Mouse (Mus musculus): ENCODE results near the gene Gmnc. TPM values are rescaled to one million over a fixed set of nuclear protein-coding genes. Genes with fewer than 3 reads are reported as not detected.

The Gmnc gene
- polyA plus RNA-seq, 1 experiment from 2014 or later: 0.44 TPM

DNA sequence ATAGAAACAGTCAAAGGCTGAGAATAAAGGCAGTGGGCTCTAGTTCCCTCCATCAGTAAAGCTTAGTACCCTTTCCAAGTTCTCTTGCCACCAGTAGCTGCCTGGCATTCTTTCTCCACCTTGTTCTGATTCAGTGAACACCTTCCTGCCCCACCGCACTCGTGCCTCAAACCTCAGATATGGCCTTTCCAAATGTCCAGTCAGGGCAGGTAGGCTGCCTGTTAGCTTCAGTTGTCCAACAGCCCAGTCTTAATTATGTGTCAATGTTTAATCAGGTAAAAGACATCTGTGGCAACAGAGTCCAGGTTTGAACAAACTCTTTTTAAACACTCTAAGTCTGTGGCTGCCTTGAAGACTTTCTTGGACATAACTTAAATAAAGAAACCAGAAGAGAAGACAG is 24.6 kb downstream of the Gmnc start:
- Histone ChIP-seq H3K4me3 (no peak overlapping the region), H3K9me3 (no peaks in the 10 kb centered on the region), H3K4me1 (0 out of 2 replicates have a peak, but pooled peaks cover 3% of the 10 kb centered on the region), H3K9ac (no peak overlapping the region), H3K27ac (0 out of 2 replicates have a peak overlapping the region, but pooled peaks have one; percentile 33), H3K27me3 (peaks cover 4% of the 10 kb centered on the region; the same call in 1 of the 2 replicates), H3K4me2 (no peak overlapping the region), H3K36me3 (no peaks in the 10 kb centered on the region)
- no peak for ATAC-seq (ENCODE audit: borderline replicate concordance, extremely low read depth, low FRiP score, low TSS enrichment)
- 65% methylated on average over 2 of the region's 2 CpGs for WGBS

- no peaks in the 10 kb centered on the region for H3K9me3 ChIP-seq
These were observed 29.5 kb downstream of the Gmnc start for GRCm38 (mm10) chr16:26961971-26962370.

GRCm38 (mm10) chr16:26951601-26952000 is 39.9 kb downstream of the Gmnc start:
- 86% methylated on average over 3 of the region's 3 CpGs for WGBS
- H3K27ac ChIP-seq: no peak overlapping the region
- no peak overlapping the region for H3K4me3 ChIP-seq
- ATAC-seq (ENCODE audit: borderline replicate concordance, extremely low read depth, low FRiP score, low TSS enrichment): no peak
- H3K36me3 ChIP-seq: no peaks in the 10 kb centered on the region
- no peak overlapping the region for H3K9ac ChIP-seq
- H3K9me3 ChIP-seq: no peaks in the 10 kb centered on the region
- no peak overlapping the region for H3K4me2 ChIP-seq
- H3K27me3 ChIP-seq: no peaks in the 10 kb centered on the region
- no peaks in the 10 kb centered on the region for H3K4me1 ChIP-seq

More at GRCm38 (mm10) chr16:26961971-26962370, 29.5 kb downstream of the Gmnc start:
- no peak overlapping the region for H3K27ac ChIP-seq
- no peaks in the 10 kb centered on the region for H3K36me3 ChIP-seq
- no peak overlapping the region for H3K4me3 ChIP-seq
- no peak for ATAC-seq (ENCODE audit: borderline replicate concordance, extremely low read depth, low FRiP score, low TSS enrichment)
- H3K27me3 ChIP-seq: no peaks in the 10 kb centered on the region
- no peak overlapping the region for H3K4me2 ChIP-seq
- no peak overlapping the region for H3K9ac ChIP-seq
- no peaks in the 10 kb centered on the region for H3K4me1 ChIP-seq

DNA sequence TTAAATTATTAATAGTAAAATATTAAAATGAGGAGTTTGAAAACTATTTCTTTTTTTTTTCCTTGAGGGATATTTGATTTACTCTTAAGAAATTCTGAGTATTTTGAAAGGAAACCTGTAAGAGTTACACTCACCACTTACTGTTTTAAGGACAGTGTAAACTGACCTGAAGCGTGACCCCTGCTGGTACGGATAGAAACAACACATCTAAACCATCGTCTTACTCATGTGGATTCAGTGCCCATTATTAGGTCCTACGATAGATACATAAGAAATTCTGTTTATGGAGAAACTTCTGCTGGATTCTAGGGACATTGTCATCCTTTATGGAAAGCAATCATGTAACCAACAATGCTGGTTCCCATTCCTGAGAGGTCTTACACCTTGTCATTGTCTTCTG is 41.2 kb downstream of the Gmnc start:
- no peaks in the 10 kb centered on the region for H3K4me1 ChIP-seq
- ATAC-seq (ENCODE audit: borderline replicate concordance, extremely low read depth, low FRiP score, low TSS enrichment): no peak
- no peaks in the 10 kb centered on the region for H3K9me3 ChIP-seq
- no peak overlapping the region for H3K9ac ChIP-seq
- H3K27ac ChIP-seq: no peak overlapping the region
- H3K4me3 ChIP-seq: no peak overlapping the region
- 31% methylated on average over 4 of the region's 4 CpGs for WGBS
- no peaks in the 10 kb centered on the region for H3K36me3 ChIP-seq
- H3K4me2 ChIP-seq: no peak overlapping the region
- no peaks in the 10 kb centered on the region for H3K27me3 ChIP-seq

- H3K36me3 ChIP-seq: no peaks in the 10 kb centered on the region
- no peak for ATAC-seq (ENCODE audit: borderline replicate concordance, extremely low read depth, low FRiP score, low TSS enrichment)
- H3K27me3 ChIP-seq: no peaks in the 10 kb centered on the region
- H3K9me3 ChIP-seq: no peaks in the 10 kb centered on the region
- no peaks in the 10 kb centered on the region for H3K4me1 ChIP-seq
- H3K4me3 ChIP-seq: no peak overlapping the region
- H3K4me2 ChIP-seq: no peak overlapping the region
- no peak overlapping the region for H3K9ac ChIP-seq
- H3K27ac ChIP-seq: no peak overlapping the region
- 82% methylated on average over 1 of the region's 1 CpGs for WGBS
These were observed 87.5 kb downstream of the Gmnc start for GRCm38 (mm10) chr16:26903968-26904367.

DNA sequence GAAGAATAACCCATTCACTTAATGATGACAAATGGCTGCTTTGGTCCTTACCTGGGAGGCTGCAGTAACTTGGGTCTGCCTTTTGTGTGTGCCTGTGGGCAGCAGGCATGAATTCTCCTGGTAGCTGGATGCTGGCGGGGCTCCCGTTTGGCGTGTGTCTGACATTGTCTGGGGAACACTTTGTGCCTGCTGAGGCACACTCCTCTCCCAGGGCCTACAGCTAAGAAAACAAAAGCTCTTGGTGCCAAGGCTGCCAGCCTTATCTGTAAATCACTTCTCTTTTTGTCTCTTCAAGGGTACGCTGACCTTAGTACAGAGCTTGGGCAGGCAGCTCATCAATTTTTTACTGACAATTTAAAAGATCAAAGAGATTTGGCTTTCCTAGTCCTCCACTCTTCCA is 90.0 kb downstream of the Gmnc start:
- ATAC-seq (ENCODE audit: borderline replicate concordance, extremely low read depth, low FRiP score, low TSS enrichment): no peak
- no peaks in the 10 kb centered on the region for H3K36me3 ChIP-seq

DNA sequence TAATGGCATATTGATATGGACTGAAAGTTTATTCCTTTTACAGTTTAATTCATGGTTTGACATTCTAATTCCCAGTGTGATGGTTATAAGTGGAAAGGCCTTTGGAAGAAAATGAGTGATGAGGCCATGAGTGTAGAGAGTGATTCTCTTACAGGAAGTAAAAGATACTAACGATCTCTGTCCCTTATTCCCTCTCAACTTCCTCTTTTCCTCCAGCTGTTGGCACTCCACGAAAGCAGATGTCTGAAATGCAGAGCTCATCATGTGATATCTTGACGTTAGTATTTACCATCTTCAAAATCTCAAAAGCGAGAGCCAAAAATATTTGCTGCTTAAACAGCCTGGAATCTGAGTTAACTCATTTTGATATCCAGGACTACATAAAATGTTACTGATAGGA is 105.1 kb downstream of the Gmnc start:
- Histone ChIP-seq H3K36me3 (no peaks in the 10 kb centered on the region), H3K9me3 (no peaks in the 10 kb centered on the region), H3K4me3 (no peak overlapping the region), H3K27me3 (no peaks in the 10 kb centered on the region), H3K27ac (no peak overlapping the region), H3K9ac (no peak overlapping the region), H3K4me1 (no peaks in the 10 kb centered on the region), H3K4me2 (no peak overlapping the region)
- no peak for ATAC-seq (ENCODE audit: borderline replicate concordance, extremely low read depth, low FRiP score, low TSS enrichment)
- 46% methylated on average over 4 of the region's 4 CpGs for WGBS

More for the DNA sequence above, 90.0 kb downstream of the Gmnc start:
- H3K4me1 ChIP-seq: no peaks in the 10 kb centered on the region
- H3K4me3 ChIP-seq: no peak overlapping the region
- no peaks in the 10 kb centered on the region for H3K27me3 ChIP-seq
- under 1% methylated on average over 4 of the region's 4 CpGs for WGBS
- no peak overlapping the region for H3K4me2 ChIP-seq
- no peak overlapping the region for H3K27ac ChIP-seq
- H3K9ac ChIP-seq: no peak overlapping the region
- H3K9me3 ChIP-seq: no peaks in the 10 kb centered on the region

DNA sequence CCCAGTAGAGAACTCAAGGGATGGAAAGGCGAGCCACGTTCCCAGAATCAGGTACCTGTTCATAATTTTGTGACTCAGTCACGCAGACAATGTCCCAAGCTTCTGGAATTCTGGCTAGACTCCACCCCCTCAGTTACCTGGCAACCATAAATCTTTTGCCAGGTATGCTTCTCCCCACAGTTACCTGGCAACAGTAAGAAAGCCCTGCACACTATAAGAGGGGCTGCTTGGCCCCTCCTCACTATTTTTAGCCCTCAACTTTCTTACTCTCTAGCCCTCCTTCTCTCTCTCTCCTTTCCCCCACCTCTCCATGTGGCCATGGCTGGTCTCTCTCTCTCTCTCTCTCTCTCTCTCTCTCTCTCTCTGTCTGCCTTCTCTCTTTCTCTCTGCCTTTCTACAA is 114.6 kb downstream of the Gmnc start:
- Histone ChIP-seq H3K4me2 (no peak overlapping the region), H3K9me3 (no peaks in the 10 kb centered on the region), H3K4me1 (no peaks in the 10 kb centered on the region), H3K4me3 (no peak overlapping the region), H3K9ac (no peak overlapping the region), H3K27ac (no peak overlapping the region), H3K27me3 (no peaks in the 10 kb centered on the region), H3K36me3 (no peaks in the 10 kb centered on the region)
- ATAC-seq (ENCODE audit: borderline replicate concordance, extremely low read depth, low FRiP score, low TSS enrichment): no peak
- WGBS: 46% methylated on average over 3 of the region's 3 CpGs

All from lung, embryonic 15.5 days (tissue).